Mouse (Mus musculus): Measurements from ENCODE around the gene Rbm25. TPM values are rescaled to one million over a fixed set of nuclear protein-coding genes. Genes with fewer than 3 reads are reported as not detected.

The Rbm25 gene
- polyA plus RNA-seq (2015; fragmentation: Nextera tagmentation; extraction: Ambion mirVana): 123 and 128 TPM in 2 replicates

DNA sequence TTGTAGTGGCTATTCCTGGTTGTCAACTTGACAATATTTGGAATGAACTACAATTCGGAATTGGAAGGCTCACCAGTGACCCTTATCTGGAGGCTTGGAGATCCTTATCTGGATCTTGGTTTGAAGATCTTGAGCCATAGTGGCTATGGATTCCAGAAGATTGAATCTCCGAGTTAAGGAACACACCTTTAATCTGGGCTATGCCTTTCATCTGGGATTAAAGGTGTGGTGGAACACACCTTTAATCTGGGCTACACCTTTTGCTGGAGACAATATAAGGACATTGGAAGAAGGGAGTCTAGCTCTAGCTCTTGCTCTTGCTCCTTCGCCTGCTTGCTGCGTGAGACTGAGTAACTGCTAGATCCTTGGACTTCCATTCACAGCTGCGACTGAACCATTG, at the start of gene Rbm25:
Gene Rbm25 (plus strand): TSS at position 301 of the 400 bp plus-strand sequence.

DNA sequence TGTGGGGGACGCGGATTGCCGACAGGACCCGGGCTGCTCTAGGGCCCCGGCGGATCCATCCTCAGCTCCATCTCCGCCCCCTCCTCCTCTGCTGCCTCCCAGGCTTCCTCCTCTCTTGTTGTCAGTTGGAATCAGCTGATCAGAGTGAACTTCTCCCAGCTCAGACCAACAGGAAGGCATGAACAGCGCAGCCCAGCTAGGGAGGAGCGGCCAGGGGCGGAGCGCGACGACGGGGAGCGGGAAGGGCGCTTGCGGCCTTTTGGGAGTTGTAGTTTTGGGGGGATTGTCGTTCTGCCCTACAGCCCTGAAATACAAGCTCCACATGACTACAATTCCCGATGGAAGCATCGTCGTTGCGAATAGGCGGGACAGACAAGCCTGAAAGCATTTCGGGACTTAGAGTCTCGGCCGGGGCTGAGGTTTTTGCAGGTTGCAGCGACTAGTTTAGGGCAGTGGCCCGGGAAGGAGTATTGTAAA, 34.0 kb upstream of the Rbm25 start, which contains the start of gene Zfyve1:
Gene Zfyve1 (minus strand): TSS at position 198 of the 477 bp plus-strand sequence.

GRCm38 (mm10) chr12:83687934-83688315, 56.9 kb downstream of the Rbm25 start, which contains the start of gene Psen1:
Gene Psen1, plus strand, starts transcription at chr12:83688152.

Other genes with a start within 250 kb of the Rbm25 start
- gene Dpf3, start 143.5 kb upstream of the Rbm25 start, polyA plus RNA-seq (2015; fragmentation: Nextera tagmentation; extraction: Ambion mirVana): 4.5 and 6.7 TPM in 2 replicates
- gene Dcaf4, start 110.8 kb upstream of the Rbm25 start, polyA plus RNA-seq (2015; fragmentation: Nextera tagmentation; extraction: Ambion mirVana): 23.5 and 23.9 TPM in 2 replicates
- gene Zfyve1, start 34.0 kb upstream of the Rbm25 start, polyA plus RNA-seq (2015; fragmentation: Nextera tagmentation; extraction: Ambion mirVana): 8.1 and 9.8 TPM in 2 replicates
- gene Psen1, start 56.9 kb downstream of the Rbm25 start, polyA plus RNA-seq (2015; fragmentation: Nextera tagmentation; extraction: Ambion mirVana): 57.8 and 61.9 TPM in 2 replicates
- gene Papln, start 132.4 kb downstream of the Rbm25 start, polyA plus RNA-seq (2015; fragmentation: Nextera tagmentation; extraction: Ambion mirVana): 1.3 and 1.9 TPM in 2 replicates

Data from urinary bladder, postnatal 0 days (tissue).